Mouse (Mus musculus) left cerebral cortex, adult 18-20 months (tissue): ENCODE measurements at regions not wholly inside any gene's neighbourhood (a gene's known extent, or its start where the extent isn't known, plus 50 kb on each side); places are given as distances from the start of the nearest gene placed in this dataset.

Experiments used
- DNase-seq, 2 experiments: peaks; one replicate each; pipeline ENCODE4 v3.0.0; 2021 to 2022; ENCODE audit warnings: low spot score in 2 of 2, mixed read lengths in 1 of 2

DNA sequence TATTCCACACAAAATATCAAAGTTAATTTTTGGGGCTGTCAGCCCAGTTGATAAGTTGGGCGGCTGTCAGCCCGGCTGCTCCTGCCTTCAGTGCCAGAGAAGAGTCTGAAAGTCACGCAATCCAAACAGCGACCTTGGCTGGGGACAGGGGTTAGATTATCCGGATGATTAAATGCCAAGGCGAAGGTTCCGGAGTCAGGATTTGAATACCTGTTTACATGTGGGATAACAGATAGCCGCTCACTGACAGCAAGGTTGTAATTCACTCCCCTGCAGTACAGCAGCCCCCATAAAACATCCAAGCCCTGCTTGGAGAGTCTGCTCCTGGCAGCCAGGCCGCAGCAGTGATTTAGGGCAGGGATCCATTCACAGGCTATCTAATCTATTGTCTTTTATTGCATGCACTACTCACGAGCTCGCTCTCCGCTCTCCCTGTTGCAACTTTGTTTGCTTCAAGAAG, 388.3 kb downstream of the Gm45692 start:
- DNase-seq = no peak

GRCm38 (mm10) chr8:26509254-26509653, 389.9 kb downstream of the Gm45692 start:
- no peak for DNase-seq

DNA sequence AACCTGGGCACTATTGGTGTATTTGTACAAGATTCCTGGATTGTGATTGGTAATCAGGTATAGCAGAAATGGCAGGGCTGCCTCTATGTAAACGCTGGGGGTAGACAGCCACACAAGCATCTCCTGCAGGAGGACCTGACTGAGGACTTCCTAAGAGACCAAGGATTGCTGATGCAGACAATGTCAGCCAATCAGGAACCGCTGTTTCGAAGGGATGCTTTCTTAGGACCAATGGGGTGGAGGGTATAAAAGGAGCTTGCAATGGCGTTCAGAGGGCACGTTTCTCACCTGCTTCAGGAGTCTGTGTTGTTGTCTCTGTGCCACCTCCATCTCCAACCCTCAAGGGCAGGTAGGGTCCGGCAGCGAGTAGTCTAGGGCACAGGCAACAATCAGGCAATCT, 393.7 kb downstream of the Gm45692 start:
- no peak for DNase-seq

DNA sequence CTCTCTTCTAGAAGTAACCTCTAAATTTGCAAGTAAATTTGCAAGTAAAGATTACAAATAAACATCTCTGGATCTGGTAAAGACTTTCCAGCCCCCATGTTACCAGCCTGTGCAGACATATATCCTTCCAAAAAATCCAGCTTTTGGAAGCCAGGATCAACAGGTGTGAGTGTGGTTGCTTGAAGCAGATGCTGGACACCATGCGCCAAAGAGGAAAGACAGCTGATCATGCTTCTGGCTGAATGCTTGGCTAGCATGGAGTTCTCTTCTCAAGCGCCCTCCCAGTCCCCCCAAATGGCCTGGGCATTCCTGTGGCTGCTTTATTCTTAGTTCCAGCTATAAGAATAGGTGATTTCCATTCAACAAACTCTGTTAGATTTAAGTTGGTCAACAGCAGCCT, 404.9 kb downstream of the Gm45692 start:
- no peak for DNase-seq

GRCm38 (mm10) chr8:26526474-26527185, 407.3 kb downstream of the Gm45692 start:
- no peak for DNase-seq

DNA sequence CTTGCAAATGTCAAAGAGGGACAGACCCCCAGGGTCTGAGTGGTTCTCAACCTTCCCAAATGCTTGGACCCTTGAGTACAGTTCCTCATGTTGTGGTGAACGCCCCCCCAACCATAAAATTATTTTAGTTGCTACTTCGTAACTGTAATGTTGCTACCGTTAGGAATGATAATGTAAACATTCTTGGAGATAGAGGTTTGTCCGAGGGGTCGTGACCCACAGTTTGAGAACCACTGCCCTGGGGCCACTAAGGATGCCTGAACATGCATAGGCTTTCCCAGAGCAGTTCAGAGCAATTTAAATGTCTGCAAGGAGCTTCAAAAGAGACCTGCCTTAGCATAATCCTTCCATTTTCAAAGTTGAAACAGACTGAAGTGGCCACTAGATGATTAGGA, 407.8 kb downstream of the Gm45692 start:
- no peak for DNase-seq

DNA sequence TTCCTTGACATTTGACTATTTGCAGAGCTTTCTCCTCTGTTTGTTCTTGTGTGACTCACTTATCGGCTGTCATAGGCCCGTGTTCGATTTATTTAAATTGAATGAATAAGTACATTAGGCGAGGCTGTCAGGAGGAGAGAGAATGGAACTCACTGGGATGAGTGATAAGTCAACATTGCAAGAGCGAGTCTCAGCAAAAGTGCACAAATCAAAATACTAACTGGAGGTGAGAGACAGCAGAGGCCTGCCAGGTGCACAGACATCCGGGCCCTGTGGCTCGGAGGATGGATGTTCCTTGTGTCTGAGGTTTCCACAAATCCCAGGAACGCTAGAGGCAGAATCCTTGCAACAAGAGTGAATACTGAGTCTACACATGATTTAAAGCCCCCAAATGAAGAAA, 410.6 kb downstream of the Gm45692 start:
- DNase-seq = no peak

DNA sequence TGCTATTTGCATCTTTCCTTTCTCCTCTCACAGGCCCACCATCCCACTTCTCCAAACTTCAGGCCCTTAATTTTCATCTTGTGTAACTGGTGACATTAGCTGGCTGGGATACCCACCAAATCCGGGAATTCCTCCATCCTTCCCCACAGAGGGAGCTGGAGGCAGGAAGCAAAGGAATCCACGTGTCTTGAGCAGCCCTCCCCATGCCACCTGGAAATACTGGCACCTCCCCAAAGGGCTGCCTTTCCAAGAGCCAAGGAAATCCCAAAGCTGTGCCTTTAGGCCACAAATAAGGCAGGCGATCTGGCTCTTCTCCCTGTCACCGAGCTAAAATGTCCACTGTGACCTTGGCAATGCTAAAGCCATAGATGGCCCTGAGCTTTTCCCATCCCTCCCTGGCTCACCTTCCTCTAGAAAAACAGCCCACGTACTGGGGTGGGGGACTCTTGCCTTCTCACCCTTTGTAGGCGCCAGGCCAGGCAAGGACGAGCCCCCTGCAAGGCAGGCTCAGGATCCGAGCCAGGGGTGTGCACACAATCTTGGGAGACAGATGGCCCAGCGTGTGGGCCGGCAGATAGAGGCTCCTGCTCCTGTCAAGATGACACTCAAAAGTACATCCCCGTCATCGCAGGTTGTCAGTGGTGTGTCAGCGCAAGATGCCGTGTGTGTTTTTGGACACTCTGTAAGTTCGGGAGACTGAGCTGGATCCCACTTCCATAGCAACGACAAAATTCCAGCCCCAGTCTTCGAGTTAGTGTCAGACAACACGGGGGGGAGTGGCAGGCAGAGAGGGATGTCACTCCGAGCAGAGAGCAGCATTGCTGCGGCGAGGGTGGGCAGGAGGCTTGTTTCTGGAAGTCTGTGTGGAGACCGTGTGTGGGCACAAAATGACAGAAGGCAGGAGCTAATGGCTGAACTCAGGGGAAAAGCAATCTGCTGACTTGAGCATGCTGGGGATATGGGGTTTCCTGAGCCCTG, 414.4 kb downstream of the Gm45692 start:
- peak; percentile 27 to 66 for DNase-seq

GRCm38 (mm10) chr8:26535816-26536215, 416.5 kb downstream of the Gm45692 start:
- peak; percentile 4 to 42 for DNase-seq

GRCm38 (mm10) chr8:26553691-26554090, 423.4 kb upstream of the Zfp703 start:
- DNase-seq = no peak

- DNase-seq = no peak
These were observed 417.9 kb upstream of the Zfp703 start for GRCm38 (mm10) chr8:26559196-26559595.

- DNase-seq = no peak
These were observed 414.0 kb upstream of the Zfp703 start for GRCm38 (mm10) chr8:26563151-26563550.

DNA sequence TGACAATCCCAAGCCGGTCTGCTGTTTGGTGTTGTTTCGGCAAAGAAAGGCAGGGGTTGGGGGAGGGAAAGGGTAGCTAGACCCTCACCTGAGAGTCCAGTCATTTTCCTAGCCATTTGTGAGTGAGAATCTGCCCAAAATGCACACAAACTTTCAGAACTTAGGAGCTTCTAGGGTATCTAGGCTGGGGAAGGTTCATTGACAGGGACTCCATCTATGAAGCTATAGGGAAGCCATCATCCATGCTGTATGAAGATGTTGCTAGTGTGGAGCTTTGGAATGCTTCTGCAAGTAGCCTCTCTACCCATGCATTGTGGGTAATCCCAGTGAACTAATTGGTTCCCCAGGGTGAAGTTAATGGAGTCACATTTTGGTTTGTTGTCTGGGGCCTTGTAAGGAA, 412.9 kb upstream of the Zfp703 start:
- no peak for DNase-seq

DNA sequence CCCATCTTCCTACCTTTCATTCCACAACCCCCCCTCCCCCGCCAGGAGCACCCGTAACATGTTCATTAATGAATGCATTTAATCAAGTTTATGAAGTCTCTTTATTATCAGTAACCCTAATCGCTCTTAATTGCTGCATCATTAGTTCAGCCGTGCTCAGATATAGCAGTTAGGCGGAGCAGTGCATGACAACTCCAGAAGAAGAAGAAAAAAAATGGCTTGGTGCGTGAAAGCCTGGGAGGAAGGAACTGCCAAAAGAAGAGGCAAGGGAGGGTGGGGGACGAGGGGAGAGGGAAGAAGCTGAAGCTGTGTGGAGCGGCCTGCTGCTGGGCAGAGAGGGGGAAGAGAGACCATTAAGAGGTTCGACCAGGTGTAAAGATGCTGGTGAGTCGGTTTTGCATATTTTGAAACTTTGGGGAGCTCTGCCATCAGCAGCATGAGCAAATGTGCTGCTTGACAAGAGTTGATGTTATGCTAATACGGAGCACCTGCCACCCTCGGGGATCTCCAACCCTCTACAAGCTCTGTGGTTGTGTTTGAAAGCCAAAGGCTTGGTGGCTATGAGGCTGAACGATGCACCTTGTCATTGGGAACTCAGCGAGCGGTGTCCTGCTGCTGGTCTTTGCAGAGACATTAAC, 408.6 kb upstream of the Zfp703 start:
- no peak for DNase-seq

DNA sequence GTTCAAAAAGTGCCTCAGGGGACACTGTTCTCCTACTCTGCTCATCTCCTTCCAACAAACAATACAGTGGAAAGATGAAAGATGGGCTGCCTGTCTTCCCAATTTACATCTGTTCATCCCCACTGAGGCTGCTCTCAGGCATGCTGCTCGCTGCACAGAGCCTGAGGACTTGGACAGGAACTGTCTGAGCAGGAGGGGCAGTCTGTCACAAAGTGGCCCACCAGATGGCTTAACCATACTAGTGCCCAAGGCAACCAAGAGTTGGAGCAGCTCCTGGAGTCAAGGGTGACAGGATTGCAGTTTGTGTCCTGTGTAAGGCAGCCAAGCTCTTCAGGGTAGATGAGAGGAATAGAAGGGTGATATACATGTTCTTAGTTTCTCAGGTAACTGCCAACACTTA, 388.3 kb upstream of the Zfp703 start:
- no peak for DNase-seq

DNA sequence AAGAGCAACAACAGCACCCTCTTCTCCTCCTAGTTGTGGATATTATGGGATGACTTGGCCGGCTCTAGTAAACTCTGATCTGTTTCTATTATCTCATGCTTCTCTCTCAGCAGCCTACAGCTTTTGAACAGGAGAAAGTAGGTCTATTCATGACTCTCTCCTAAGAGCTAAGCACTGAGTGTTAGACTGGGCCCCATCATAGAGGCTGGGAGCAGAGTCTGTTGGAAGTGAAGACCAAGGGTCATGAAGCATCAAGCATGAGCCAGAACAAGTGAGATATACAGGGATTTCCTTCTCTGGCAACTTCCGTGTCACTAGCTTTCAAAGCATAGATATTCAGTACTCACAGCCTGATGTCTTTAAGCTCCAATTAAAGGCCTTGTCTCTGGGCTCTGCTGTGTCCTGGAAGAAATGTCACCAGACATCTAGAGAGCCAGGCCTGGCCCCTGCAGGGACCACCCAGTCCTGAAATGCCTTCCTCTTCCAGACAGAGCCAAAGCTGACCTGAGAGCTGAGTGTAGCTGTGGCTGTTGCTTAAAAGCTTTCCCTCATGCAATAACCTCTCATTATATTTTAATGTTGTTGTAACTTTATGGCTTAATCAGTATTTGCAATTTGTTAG, 386.4 kb upstream of the Zfp703 start:
- no peak for DNase-seq

DNA sequence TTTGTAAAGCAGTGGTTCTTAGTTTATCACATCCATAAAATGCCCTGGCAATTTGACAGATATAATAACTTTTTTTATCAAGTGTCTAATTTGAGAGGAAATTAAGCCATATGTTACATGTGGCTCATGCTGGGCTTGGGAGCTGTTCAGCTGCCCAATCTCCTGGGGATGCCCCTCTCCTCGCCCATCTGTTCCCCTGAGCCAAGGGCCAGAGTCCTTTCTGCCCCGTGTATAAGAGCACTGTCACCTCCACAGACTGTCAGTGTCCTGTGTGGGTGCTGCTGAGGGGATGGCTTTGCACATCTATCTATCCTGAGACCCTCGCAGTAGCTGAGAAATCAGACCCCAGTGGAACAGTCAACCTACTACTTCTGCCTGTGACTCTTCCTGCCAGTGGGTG, 385.9 kb upstream of the Zfp703 start:
- DNase-seq = no peak

DNA sequence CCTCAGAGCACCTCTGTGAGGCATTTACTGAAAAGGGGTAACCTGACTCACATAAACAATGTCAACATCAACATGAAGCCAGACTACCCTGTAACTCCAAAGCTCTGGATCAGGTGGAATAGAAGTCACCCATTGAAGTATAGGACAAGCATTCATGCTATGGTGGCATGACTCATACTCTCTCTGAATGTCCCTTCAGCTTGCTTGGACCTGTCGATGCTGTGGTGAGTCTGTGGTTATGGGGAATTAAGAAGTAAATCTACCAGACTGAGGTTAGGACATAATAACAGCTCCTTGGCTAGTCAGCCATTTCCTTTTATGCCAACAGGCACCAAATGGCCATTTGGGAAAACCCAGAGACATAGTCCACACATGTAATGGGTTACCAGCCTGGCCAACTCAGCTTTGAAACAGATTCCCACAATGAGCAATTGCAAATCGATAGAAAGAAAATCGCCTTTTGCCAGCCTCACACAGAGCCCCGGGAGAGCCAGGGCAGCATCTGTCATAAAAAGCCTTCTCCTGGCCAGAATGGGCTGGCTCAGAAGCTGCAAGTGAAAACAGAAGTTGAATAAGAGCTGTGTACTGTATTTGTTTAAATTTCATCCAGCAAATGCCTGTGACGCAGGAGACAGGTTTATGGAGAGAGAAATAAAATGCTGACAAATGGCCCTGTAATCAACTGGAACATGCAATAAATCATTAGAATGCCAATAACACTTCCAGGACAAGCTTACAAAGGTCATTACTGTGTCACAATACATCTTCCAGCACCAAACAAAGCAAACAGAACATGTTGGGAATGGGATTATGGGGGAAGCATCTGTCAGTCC, 383.4 kb upstream of the Zfp703 start:
- DNase-seq = no peak

DNA sequence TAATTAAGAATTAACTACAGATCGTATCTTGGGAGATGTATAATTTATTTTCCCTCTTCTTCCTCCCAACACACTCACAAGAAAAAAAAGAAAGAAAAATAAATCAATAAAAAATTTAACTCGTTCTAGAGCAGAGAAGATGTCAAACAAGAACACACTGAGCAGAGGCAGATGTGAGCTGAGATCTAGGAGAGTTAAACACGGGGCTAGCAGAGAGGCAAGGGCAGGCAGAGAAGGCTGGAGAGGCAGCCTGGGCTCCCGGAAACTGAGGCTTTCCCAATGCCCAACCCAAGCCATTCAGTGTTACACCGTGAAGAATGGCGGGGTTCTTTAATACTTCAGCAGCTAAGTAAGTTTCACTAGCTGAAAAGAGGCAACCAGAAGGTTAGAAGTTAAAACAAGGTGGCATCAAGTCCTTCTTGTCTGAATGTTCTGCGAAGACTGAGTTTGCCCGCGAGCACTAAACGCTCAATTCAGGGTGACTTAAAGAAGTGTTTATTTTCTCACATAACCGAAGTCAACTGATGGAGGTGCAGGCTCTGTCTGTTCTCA, 382.7 kb upstream of the Zfp703 start:
- DNase-seq = no peak

GRCm38 (mm10) chr8:26595431-26596018, 381.6 kb upstream of the Zfp703 start:
- DNase-seq = no peak
